19 mouse cellular contexts compared by ENCODE assay signal in genomic region chr3:35462858-35463257, GRCm38 (mm10).
"Had no signal": no experiment of that assay in that cellular context is flagged by ENCODE, and none has a peak within 500 bp of the region (broad histone marks: within the 10 kb centered on the region; RNA-seq: fewer than 3 reads in every experiment).

No protein-coding gene starts in this region.

- ATAC-seq: liver, postnatal 0 days; lung, postnatal 0 days had no signal

- H3K27me3 ChIP-seq: liver, embryonic 13.5 days; liver, embryonic 15.5 days; lung, embryonic 15.5 days; megakaryocyte, embryonic 14.5 days; neural tube, embryonic 12.5 days; stomach, embryonic 15.5 days had no signal

- H3K4me3 ChIP-seq: liver, embryonic 13.5 days; liver, embryonic 15.5 days; lung, embryonic 15.5 days; megakaryocyte, embryonic 14.5 days; neural tube, embryonic 12.5 days; stomach, embryonic 15.5 days had no signal

- H3K9me3 ChIP-seq: liver, embryonic 13.5 days; liver, embryonic 15.5 days; lung, embryonic 15.5 days; neural tube, embryonic 12.5 days; stomach, embryonic 15.5 days had no signal

- H3K27ac ChIP-seq: liver, embryonic 13.5 days; liver, embryonic 15.5 days; lung, embryonic 15.5 days; macrophage; neural tube, embryonic 12.5 days; stomach, embryonic 15.5 days; stomach, postnatal 0 days had no signal

- H3K4me1 ChIP-seq: liver, embryonic 13.5 days; liver, embryonic 15.5 days; megakaryocyte, embryonic 14.5 days; neural tube, embryonic 12.5 days; stomach, embryonic 15.5 days had no signal

- H3K4me2 ChIP-seq: liver, embryonic 11.5 days; liver, embryonic 13.5 days; liver, embryonic 15.5 days; lung, embryonic 15.5 days; neural tube, embryonic 12.5 days; stomach, embryonic 15.5 days had no signal

- H3K36me3 ChIP-seq: liver, embryonic 13.5 days; liver, embryonic 15.5 days; lung, embryonic 15.5 days; neural tube, embryonic 12.5 days; stomach, embryonic 15.5 days had no signal

- DNase-seq: liver, embryonic 13.5 days; liver, postnatal 0 days; lung, adult 2 months; lung, postnatal 14 days; lung, postnatal 36 days; midbrain, embryonic 14.5 days; right cerebral cortex, postnatal 14 days; thymus, adult 2 months; thymus, postnatal 25 days; thymus, postnatal 4 days had no signal

- H3K9ac ChIP-seq: liver, embryonic 13.5 days; liver, embryonic 15.5 days; liver, postnatal 0 days; lung, embryonic 15.5 days; neural tube, embryonic 12.5 days; stomach, embryonic 15.5 days had no signal
